Mouse (Mus musculus) stomach, postnatal 0 days (tissue): ENCODE measurements around the gene Cfap57. TPM values are rescaled to one million over a fixed set of nuclear protein-coding genes. Genes with fewer than 3 reads are reported as not detected.
"Not testable (repeated sequence)": the region's sequence is repeated elsewhere in the genome, so short reads cannot be mapped to it uniquely, and the experiment has no call there.

Source experiments
- ATAC-seq: fragments of 200-750 bp; cut with Nextera tagmentation; 2 replicates; pipeline ENCODE4 v1.8.0; 2017; ENCODE audit not compliant: low FRiP score, low TSS enrichment
- DNase-seq: peaks from one replicate; pipeline ENCODE4 v3.0.0-alpha.2; 2016; ENCODE audit warnings: low spot score
- H3K27ac ChIP-seq: fragments of 300-500 bp; sonication (generic); replicated peaks from 2 replicates; pipeline ENCODE4 v1.5.1; 2014; ENCODE audit warnings: mild to moderate bottlenecking, control low read depth
- H3K27me3 ChIP-seq: fragments of 300-500 bp; sonication (generic); 2 replicates; pipeline ENCODE4 v1.6.1; 2014; ENCODE audit warnings: low read length; ENCODE audit not compliant: control insufficient read depth, insufficient read depth
- H3K36me3 ChIP-seq: fragments of 300-500 bp; sonication (generic); 2 replicates; pipeline ENCODE4 v1.6.1; 2014; ENCODE audit warnings: low read length, mixed read lengths; ENCODE audit not compliant: control insufficient read depth, insufficient read depth
- H3K4me1 ChIP-seq: fragments of 300-500 bp; sonication (generic); replicated peaks from 2 replicates; pipeline ENCODE4 v1.6.1; 2014; ENCODE audit warnings: antibody characterized with exemption; ENCODE audit not compliant: control insufficient read depth, insufficient read depth
- H3K4me2 ChIP-seq: fragments of 300-500 bp; sonication (generic); replicated peaks from 2 replicates; pipeline ENCODE4 v1.6.1; 2014; ENCODE audit warnings: low read depth, mild to moderate bottlenecking, control low read depth, moderate library complexity
- H3K4me3 ChIP-seq: fragments of 300-500 bp; sonication (generic); 2 replicates; pipeline ENCODE4 v1.5.1; 2014; ENCODE audit warnings: low read depth, low read length, control low read depth
- H3K9ac ChIP-seq: fragments of 300-500 bp; sonication (generic); 2 replicates; pipeline ENCODE4 v1.6.1; 2014; ENCODE audit warnings: mild to moderate bottlenecking, low read length, control low read depth, mixed read lengths
- H3K9me3 ChIP-seq: fragments of 300-500 bp; sonication (generic); 2 replicates; pipeline ENCODE4 v1.6.1; 2016; ENCODE audit warnings: low read length; ENCODE audit not compliant: control insufficient read depth
- CTCF ChIP-seq: IDR thresholded peaks from 2 replicates; pipeline ENCODE4 v1.5.1; 2016; ENCODE audit warnings: antibody characterized with exemption, low read depth, mild to moderate bottlenecking, moderate library complexity
- EP300 ChIP-seq: optimal IDR thresholded peaks from 2 replicates; pipeline ENCODE3; 2016; ENCODE audit warnings: antibody characterized with exemption
- WGBS: fragments of 180-500 bp; shearing (Covaris S2); extraction: QIAGEN DNeasy Blood & Tissue Kit; methylation state at CpG from one replicate; pipeline ENCODE4 v1.1.7; 2014; 5-methylcytosine and 5-hydroxymethylcytosine counted together
- polyA plus RNA-seq: library from polyadenylated mRNA; unstranded; fragments of >200 nt; fragmentation: Nextera tagmentation; extraction: Ambion mirVana; gene quantifications from 2 replicates; pipeline ENCODE4 v1.2.1, GENCODE M21; 2015

The Cfap57 gene
- polyA plus RNA-seq, 1 experiment from 2014 or later = 1.3 TPM

GRCm38 (mm10) chr4:118553039-118553649 lies 67.4 kb downstream of the Cfap57 start:
- H3K9ac ChIP-seq = no peak overlapping the region
- DNase-seq (no peak), ATAC-seq (no peak)
- no peaks in the 10 kb centered on the region for H3K36me3 ChIP-seq
- TF ChIP-seq CTCF (no peak), EP300 (no peak)
- no peak overlapping the region for H3K4me2 ChIP-seq
- H3K27me3 ChIP-seq = no peaks in the 10 kb centered on the region
- 73% methylated on average over 3 of the region's 3 CpGs for WGBS
- no peak overlapping the region for H3K27ac ChIP-seq
- H3K4me1 ChIP-seq = no peaks in the 10 kb centered on the region
- no peaks in the 10 kb centered on the region for H3K9me3 ChIP-seq
- no peak overlapping the region for H3K4me3 ChIP-seq

- not testable (repeated sequence) for H3K9ac ChIP-seq, H3K27ac ChIP-seq, H3K4me2 ChIP-seq, H3K4me1 ChIP-seq, ATAC-seq, H3K36me3 ChIP-seq, H3K9me3 ChIP-seq, H3K4me3 ChIP-seq, H3K27me3 ChIP-seq
- DNase-seq = peak; percentile 81
- WGBS = 85% methylated on average over 10 of the region's 10 CpGs
Observed at GRCm38 (mm10) chr4:118548130-118548480, 72.5 kb downstream of the Cfap57 start.

GRCm38 (mm10) chr4:118547424-118548129 lies 73.0 kb downstream of the Cfap57 start:
- not testable (repeated sequence) for H3K9me3 ChIP-seq

DNA sequence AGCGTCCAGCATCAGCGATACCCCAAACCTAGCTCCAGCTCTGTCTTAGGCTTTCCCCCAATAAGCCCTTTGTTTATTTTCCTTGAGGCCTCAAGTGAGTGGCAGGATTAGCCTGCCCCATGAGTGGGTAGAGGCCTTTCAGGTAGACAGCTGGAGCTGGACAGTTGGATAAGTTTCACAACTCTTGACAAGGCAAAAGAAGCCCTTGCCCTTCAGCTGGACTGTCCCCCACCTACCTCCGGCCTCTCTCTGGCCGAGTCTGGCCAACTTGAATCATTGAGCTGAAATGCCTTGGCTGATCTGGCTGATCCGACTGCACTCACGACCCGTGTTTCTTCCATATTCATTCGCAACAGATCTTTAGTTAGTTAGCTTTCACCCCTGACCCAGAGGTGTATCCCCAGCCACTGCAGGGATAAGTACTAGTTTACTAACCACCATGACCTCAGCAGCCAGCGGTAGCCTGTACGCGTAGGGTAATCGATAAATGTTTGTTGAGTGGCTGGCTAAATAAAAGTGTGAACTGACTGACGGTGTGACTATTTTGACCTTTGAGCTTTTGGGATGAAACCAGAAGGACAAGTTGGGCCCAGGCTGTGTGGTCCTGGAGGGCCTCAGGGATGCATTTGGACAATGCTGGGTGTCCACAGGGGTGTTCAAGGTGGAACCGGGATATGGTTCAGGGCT lies 76.0 kb downstream of the Cfap57 start:
- Histone ChIP-seq H3K4me2 (peak overlapping the region; percentile 57), H3K27me3 (no peaks in the 10 kb centered on the region), H3K36me3 (no peaks in the 10 kb centered on the region), H3K27ac (peak overlapping the region; percentile 94), H3K9me3 (no peaks in the 10 kb centered on the region), H3K9ac (peak overlapping the region; percentile 27; the same call in 1 of the 2 replicates), H3K4me3 (peak overlapping the region; percentile 13; the same call in 1 of the 2 replicates), H3K4me1 (no peaks in the 10 kb centered on the region)
- 55% methylated on average over 14 of the region's 14 CpGs for WGBS
- TF ChIP-seq CTCF (no peak), EP300 (no peak)
- ATAC-seq (no peak), DNase-seq (no peak)

More at GRCm38 (mm10) chr4:118547424-118548129, 73.0 kb downstream of the Cfap57 start:
- H3K27ac ChIP-seq, H3K4me3 ChIP-seq, H3K4me2 ChIP-seq, H3K36me3 ChIP-seq, H3K27me3 ChIP-seq, DNase-seq, ATAC-seq, H3K9ac ChIP-seq, H3K4me1 ChIP-seq: not testable (repeated sequence)
- WGBS = 86% methylated on average over 22 of the region's 23 CpGs

DNA sequence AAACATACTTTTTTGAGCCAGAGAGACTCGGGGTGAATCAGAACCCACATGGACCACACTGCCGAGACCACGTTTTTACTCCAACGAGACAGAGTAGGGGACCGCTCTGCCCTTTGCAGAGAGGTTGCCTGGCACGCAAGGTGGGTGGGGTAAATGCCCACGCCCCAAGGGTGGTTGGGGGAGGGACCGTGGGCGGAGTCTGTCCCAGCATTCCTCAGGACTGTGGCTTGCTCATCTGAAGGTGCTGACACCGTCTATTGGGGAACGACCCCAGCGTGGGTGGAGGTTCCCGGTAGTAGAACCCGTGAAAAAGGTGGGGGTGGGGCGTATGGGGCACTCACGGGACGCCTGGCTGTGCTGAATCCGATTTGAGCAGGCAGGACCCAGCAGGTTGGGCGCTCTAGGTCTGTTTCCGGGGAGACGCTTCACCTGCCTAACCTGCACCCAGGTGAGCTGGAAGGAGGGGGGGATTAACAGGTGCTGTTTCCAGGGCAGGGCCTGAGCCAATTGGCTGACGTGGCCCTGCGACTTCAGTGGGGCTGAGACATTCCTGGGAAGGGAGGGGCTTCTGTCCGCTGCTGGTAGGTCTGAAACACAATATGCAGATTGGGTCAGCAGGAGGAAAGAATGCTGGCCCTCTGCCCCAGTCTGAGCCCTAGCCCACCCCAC lies 76.9 kb downstream of the Cfap57 start, which contains the start of gene Tmem125:
Gene Tmem125 (minus strand): TSS at position 453 of the 669 bp plus-strand sequence.
- peak; percentile 91 for ATAC-seq
- H3K27ac ChIP-seq = peak within 1 kb of the TSS; percentile 94
- H3K4me1 ChIP-seq = no peaks in the 10 kb centered on the region
- no peaks in the 10 kb centered on the region for H3K36me3 ChIP-seq
- no peak for TF ChIP-seq EP300
- TF ChIP-seq CTCF = no peak
- peak within 1 kb of the TSS; percentile 55 for H3K9ac ChIP-seq
- H3K4me2 ChIP-seq = peak within 1 kb of the TSS; percentile 57
- DNase-seq = peak; percentile 91
- H3K27me3 ChIP-seq = no peaks in the 10 kb centered on the region
- WGBS = 1% methylated on average over 24 of the region's 24 CpGs
- H3K4me3 ChIP-seq = peak within 1 kb of the TSS; percentile 22
- no peaks in the 10 kb centered on the region for H3K9me3 ChIP-seq
